Mouse (Mus musculus): ENCODE results near the gene Aloxe3. TPM values are rescaled to one million over a fixed set of nuclear protein-coding genes. Genes with fewer than 3 reads are reported as not detected.
"Not testable (repeated sequence)": the region's sequence is repeated elsewhere in the genome, so short reads cannot be mapped to it uniquely, and the experiment has no call there.

The Aloxe3 gene
- polyA plus RNA-seq, 1 experiment from 2014 or later, result 0.26 TPM

DNA sequence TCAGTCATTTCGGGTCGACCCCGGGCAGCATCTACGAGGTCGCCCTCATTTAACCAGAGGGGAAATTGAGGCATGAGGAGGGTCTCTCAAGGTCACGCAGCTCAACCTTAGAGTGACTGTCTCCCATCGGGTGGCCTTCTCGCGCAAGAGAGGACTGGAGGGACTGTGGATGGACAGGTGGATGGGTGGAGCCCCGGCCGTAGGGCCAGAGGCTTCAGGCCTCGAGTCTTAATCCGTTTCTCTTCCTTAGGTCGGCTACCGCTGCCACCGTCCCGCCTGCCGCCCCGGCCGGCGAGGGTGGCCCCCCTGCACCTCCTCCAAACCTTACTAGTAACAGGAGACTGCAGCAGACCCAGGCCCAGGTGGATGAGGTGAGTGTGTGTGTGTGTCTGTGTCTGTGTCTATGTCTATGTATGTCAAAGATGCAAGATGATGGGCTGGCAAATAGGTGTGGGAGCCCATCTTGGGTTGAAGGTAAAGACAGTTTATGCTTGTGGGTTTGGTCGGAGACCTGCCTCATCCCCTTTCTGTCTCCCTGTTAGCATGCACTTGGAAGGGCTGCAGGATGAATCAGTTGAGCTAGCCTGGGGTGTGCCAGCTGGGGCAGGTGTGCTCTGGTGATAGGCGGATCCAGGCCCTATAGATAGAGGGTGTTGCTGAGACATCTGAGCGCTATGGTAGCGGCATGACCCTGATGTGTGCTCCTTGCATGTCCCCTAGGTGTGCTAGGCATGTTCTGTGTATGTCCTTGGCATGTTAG, 36.7 kb upstream of the Aloxe3 start:
- H3K36me3 ChIP-seq (replicated peaks), result peaks cover 33% of the 10 kb centered on the region
- no peaks in the 10 kb centered on the region for H3K27me3 ChIP-seq (ENCODE audit: poor library complexity, severe bottlenecking)
- peaks cover 45% of the 10 kb centered on the region for H3K4me1 ChIP-seq
- 12% methylated on average over 25 of the region's 25 CpGs for WGBS
- H3K27ac ChIP-seq, result peak overlapping the region; percentile 98
- H3K4me3 ChIP-seq, result peak overlapping the region; percentile 98
- H3K9me3 ChIP-seq, result no peaks in the 10 kb centered on the region
- DNase-seq (ENCODE audit: extremely low spot score, low spot score), result no peak

DNA sequence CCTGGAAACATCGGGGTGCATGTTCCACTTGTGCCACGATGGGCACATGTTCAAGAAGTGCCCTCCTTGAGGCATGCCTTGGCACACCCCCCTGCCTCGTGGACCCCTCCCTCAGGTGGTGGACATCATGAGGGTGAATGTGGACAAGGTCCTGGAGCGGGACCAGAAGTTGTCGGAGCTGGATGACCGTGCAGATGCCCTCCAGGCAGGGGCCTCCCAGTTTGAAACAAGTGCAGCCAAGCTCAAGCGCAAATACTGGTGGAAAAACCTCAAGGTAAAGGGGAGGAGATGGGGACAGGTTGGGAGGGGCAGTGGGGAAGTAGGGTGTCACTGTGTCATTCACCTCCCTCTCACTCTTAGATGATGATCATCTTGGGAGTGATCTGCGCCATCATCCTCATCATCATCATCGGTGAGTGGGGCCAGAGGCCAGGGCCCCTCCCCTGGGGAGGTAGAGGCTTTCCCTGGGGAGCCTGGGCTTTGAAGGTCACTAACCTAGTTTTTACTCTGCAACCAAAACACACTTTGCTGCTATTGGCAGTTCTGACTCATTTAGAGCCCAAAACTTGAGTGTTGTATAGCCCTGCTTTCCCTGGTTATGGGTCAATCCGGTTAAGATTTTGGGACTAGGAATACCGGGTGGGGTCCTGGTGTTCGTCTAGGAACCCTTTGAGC, 35.9 kb upstream of the Aloxe3 start:
- H3K9me3 ChIP-seq, result no peaks in the 10 kb centered on the region
- H3K27me3 ChIP-seq (ENCODE audit: poor library complexity, severe bottlenecking), result no peaks in the 10 kb centered on the region
- H3K36me3 ChIP-seq (replicated peaks), result peaks cover 33% of the 10 kb centered on the region
- H3K27ac ChIP-seq, result peak overlapping the region; percentile 98
- H3K4me1 ChIP-seq, result peaks cover 51% of the 10 kb centered on the region
- 90% methylated on average over 12 of the region's 12 CpGs for WGBS
- DNase-seq (ENCODE audit: extremely low spot score, low spot score), result no peak
- peak overlapping the region; percentile 98 for H3K4me3 ChIP-seq

DNA sequence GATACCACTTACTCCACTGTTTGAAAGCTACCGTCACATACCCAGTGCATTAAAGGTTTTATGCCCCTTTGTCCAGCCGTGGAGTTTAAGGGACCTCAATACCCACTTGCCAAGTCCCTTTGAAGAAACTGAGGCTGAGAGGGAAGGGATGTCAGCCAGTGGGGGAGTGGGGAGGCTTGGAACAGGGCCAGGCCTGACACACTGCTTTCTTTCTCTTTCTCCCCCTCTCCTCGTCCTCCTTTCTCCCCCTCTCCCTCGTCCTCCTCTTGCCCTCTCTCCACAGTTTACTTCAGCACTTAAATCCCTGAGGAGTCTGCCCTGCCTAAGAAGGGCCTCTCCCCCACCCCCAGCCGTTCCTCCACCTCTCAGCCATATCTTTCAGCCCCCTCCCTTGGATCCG, 35.3 kb upstream of the Aloxe3 start:
- peaks cover 56% of the 10 kb centered on the region for H3K4me1 ChIP-seq
- H3K36me3 ChIP-seq (replicated peaks), result peaks cover 33% of the 10 kb centered on the region
- WGBS, result 90% methylated on average over 6 of the region's 6 CpGs
- H3K27ac ChIP-seq, result no peak overlapping the region
- H3K27me3 ChIP-seq (ENCODE audit: poor library complexity, severe bottlenecking), result no peaks in the 10 kb centered on the region
- no peaks in the 10 kb centered on the region for H3K9me3 ChIP-seq
- no peak for DNase-seq (ENCODE audit: extremely low spot score, low spot score)
- peak overlapping the region; percentile 98; the same call in 1 of the 2 replicates for H3K4me3 ChIP-seq

DNA sequence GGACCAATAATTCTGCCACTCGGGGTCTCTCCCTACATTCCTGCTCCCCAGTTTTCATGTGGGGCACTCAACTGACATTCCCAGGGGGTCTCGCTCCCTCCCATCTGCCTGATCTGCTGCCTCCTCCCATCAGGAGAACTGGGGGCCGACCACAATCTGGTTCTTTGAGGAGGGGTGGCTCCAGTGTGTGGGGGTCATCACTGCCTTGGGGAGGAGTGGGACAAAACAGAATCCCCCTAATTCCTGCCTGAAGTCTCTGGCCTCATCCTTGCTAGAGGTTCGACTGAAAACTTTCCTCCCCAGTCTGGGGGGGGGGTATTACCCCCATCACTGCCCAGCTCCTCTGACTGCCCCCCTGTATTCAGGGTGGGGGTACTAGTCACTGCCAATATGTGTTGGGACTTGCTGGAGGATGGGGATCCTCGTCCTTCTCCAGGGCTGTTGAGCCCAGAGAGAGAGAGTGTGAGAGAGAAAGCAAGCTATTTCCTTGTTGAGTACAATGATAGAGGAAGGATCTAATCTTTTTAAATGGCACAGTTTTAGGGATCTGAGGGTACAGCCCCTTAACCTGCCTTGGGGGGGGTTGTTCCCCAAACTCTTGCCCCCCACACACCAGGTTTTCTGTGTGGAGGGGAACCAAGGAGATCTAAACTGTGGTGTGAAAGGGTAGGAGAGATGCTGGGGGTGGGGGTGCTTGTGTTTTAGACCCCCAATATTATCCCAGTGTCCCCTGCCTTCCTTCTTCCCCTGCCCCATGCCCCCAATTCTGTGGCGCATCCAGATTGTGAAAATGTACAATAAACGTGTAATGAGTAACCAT, 33.9 kb upstream of the Aloxe3 start:
- Histone ChIP-seq H3K9me3 (no peaks in the 10 kb centered on the region), H3K4me1 (peaks cover 67% of the 10 kb centered on the region), H3K27me3 (ENCODE audit: poor library complexity, severe bottlenecking) (no peaks in the 10 kb centered on the region), H3K27ac (no peak overlapping the region), H3K4me3 (peak overlapping the region; percentile 4; the same call in 1 of the 2 replicates), H3K36me3 (replicated peaks) (peaks cover 33% of the 10 kb centered on the region)
- DNase-seq (ENCODE audit: extremely low spot score, low spot score), result no peak
- 72% methylated on average over 7 of the region's 7 CpGs for WGBS

DNA sequence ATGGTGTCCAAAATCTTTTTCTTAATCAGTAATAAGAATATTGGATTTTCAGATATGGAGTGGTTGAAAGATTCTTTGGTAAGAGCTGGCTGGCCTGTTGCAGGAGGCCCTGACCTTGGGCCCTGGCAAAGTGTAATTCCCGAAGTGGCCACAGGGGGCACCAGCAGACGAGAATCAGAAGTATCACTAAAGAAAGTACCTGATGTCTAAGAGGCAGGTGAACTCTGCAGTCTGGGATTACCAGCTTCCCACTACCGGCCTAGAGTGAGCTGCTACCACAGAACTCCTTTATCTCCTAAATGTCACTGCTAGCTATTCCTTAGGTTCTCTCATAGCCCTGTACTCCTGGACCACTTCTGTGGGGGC, 33.3 kb upstream of the Aloxe3 start:
- Histone ChIP-seq H3K4me1 (peaks cover 67% of the 10 kb centered on the region), H3K36me3 (replicated peaks) (peaks cover 33% of the 10 kb centered on the region), H3K27me3 (ENCODE audit: poor library complexity, severe bottlenecking) (no peaks in the 10 kb centered on the region), H3K9me3 (no peaks in the 10 kb centered on the region), H3K4me3 (no peak overlapping the region; the same call in 1 of the 2 replicates), H3K27ac (no peak overlapping the region)
- peak; percentile 84 for DNase-seq (ENCODE audit: extremely low spot score, low spot score)
- WGBS, result 3% methylated on average over 3 of the region's 3 CpGs

DNA sequence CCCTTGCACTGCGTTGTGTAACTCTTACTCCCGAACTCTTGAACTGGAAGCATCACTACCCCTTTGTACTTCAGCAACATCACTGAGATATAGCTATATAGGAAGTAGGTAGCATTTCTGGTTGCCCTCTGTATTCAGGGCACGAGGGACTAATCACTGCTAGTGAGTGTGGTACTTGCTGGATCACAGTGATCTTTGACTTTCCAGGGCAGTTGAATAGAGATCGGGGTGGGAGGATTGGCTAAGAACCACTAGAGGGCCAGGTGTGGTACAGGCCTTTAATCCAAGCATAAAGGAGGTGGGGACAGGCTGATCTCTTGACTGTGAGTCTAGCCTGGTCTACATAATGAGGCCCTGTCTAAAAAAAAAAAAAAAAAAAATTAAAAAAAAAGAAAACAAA, 32.8 kb upstream of the Aloxe3 start:
- peaks cover 67% of the 10 kb centered on the region for H3K4me1 ChIP-seq
- H3K9me3 ChIP-seq, result no peaks in the 10 kb centered on the region
- no peaks in the 10 kb centered on the region for H3K27me3 ChIP-seq (ENCODE audit: poor library complexity, severe bottlenecking)
- H3K4me3 ChIP-seq, result no peak overlapping the region; the same call in 1 of the 2 replicates
- no peak for DNase-seq (ENCODE audit: extremely low spot score, low spot score)
- no peak overlapping the region for H3K27ac ChIP-seq
- WGBS, result 86% methylated on average over 4 of the region's 4 CpGs
- H3K36me3 ChIP-seq (replicated peaks), result peaks cover 33% of the 10 kb centered on the region

DNA sequence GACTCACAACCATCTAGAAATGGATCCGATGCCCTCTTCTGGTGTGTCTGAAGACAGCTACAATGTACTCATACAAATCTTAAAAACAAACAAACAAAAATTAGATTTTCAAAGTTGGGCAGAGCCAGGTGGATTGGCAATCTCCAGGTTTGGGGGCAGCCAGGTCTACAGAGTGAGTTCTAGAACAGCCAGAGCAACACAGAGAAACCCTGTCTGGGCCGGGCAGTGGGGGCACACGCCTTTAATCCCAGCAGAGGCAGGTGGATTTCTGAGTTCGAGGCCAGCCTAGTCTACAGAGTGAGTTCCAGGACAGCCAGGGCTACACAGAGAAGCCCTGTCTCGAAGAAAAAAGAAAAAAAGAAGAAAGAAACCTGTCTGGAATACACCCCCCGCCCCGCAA, 31.8 kb upstream of the Aloxe3 start:
- Histone ChIP-seq H3K4me1 (peaks cover 69% of the 10 kb centered on the region), H3K36me3 (replicated peaks) (peaks cover 33% of the 10 kb centered on the region)
- WGBS, result 88% methylated on average over 7 of the region's 7 CpGs
- not testable (repeated sequence) for H3K27me3 ChIP-seq (ENCODE audit: poor library complexity, severe bottlenecking); H3K27ac ChIP-seq; H3K4me3 ChIP-seq; H3K9me3 ChIP-seq; DNase-seq (ENCODE audit: extremely low spot score, low spot score)

DNA sequence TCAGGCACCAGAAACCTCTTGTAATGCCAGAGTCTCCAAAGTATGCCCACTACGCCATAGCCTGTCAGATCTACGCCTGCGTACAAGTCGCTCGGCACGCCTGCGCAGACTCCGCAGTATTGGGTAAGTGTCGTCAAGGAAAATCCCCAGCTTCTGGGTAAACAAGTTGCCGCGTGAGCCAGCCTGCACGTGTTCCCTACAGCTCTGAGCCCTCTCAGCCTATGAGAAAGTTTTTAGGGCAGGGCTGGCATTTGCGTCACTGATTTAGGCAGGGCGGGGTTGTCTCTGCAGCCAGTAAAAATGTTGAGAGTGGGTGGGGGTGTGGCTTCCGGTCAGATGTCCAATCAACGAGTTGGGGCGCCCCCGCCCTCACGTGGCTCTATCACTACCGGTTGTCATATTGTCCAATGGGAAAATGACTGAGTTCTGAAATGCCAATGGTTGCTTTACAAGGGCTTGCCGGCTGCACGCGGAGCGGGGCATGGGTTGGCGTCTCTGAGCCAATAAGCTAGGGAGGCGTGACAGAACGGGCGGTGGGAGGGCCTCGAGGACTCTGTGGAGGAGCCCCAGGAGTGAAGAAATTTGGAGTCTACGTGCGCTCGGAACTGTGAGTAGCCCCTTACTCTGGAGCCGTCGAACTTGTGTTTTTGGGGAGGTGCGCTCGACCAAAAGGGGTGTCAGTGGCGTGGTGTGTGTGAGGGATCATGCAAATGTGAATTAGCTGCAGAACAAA, 30.8 kb upstream of the Aloxe3 start, which contains the start of gene Per1:
Gene Per1 (plus strand): TSS at position 521 of the 733 bp plus-strand sequence.
- peaks cover 69% of the 10 kb centered on the region for H3K4me1 ChIP-seq
- peak within 1 kb of the TSS; percentile 81 for H3K27ac ChIP-seq
- no peaks in the 10 kb centered on the region for H3K27me3 ChIP-seq (ENCODE audit: poor library complexity, severe bottlenecking)
- peak within 1 kb of the TSS; percentile 65 for H3K4me3 ChIP-seq
- peaks cover 28% of the 10 kb centered on the region for H3K36me3 ChIP-seq (replicated peaks)
- WGBS, result under 1% methylated on average over 37 of the region's 37 CpGs
- DNase-seq (ENCODE audit: extremely low spot score, low spot score), result peak; percentile 99
- no peaks in the 10 kb centered on the region for H3K9me3 ChIP-seq

DNA sequence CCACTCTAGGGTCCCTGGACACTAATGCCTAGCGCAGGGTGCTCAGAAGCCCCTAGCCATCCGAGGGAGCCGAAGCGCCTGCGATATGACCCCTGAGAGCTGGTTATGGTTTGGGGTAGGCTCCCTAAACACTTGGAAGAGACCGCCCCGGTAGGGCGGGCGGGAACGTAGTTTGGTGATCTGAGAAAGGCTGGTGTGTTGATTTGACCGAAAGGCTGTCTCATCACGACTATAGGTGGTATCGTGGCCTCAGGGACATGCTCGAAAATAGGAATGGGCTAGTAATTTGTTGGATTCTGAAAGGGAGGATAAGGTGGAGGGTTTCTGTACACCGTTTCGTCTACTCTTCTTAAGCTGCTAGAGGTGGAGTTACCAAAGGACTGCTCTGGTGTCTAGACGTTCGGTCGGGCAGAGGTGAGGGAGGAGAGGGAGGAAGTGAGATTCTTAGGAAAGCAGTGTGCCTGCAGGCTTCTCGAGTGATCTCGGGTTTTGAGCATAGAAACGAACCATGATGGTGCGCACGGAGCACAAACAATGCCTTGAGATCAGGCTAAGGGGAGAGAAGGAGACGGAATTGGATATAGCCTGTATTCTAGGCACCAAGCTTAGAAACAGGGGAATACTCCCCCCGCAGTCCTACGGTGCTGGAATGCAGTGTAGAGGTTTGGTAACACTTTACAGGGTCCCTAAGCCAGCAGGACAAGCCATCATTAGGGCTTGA, 30.0 kb upstream of the Aloxe3 start:
- H3K4me1 ChIP-seq, result peaks cover 70% of the 10 kb centered on the region
- peak overlapping the region; percentile 65 for H3K4me3 ChIP-seq
- peak overlapping the region; percentile 81 for H3K27ac ChIP-seq
- H3K36me3 ChIP-seq (replicated peaks), result peaks cover 22% of the 10 kb centered on the region
- no peaks in the 10 kb centered on the region for H3K9me3 ChIP-seq
- no peak for DNase-seq (ENCODE audit: extremely low spot score, low spot score)
- no peaks in the 10 kb centered on the region for H3K27me3 ChIP-seq (ENCODE audit: poor library complexity, severe bottlenecking)
- WGBS, result 4% methylated on average over 27 of the region's 27 CpGs

DNA sequence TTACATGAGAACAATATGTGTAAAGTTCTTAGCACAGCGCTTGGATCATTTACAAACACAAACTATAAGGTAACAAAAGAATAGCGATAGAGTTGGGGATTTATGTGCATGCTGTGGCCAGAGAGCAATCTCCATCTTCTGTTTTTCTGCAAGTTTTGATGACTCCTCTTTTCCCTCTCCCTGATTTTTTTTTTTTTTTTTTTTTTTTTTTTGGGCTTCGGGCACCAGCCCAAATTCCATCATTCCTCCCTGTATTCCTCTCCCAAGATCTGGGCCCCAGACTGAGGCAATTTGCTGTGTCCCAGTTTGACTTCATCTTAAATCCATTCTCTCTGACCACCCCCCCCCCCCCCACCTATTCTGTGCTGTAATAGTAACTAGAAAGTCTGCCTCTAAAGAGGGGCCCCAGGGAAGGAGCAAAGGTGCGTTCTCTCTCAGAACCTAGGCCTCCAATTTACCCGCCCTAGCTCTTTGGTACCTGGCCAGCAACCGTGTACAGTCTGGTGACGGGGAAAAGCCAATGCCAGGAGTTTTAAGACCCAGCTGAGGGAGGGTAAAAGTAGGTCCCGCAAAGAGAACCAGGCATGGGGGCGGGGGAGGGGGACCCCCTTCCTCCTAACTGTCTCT, 29.2 kb upstream of the Aloxe3 start:
- Histone ChIP-seq H3K4me3 (peak overlapping the region; percentile 65), H3K36me3 (replicated peaks) (peaks cover 22% of the 10 kb centered on the region), H3K9me3 (no peaks in the 10 kb centered on the region), H3K4me1 (peaks cover 74% of the 10 kb centered on the region), H3K27ac (peak overlapping the region; percentile 82), H3K27me3 (ENCODE audit: poor library complexity, severe bottlenecking) (no peaks in the 10 kb centered on the region)
- DNase-seq (ENCODE audit: extremely low spot score, low spot score), result no peak
- 18% methylated on average over 9 of the region's 9 CpGs for WGBS

Measured in forebrain, embryonic 10.5 days (tissue).